Mouse (Mus musculus): Measurements from ENCODE around the gene Oma1. TPM values are rescaled to one million over a fixed set of nuclear protein-coding genes. Genes with fewer than 3 reads are reported as not detected.
A peak's percentile ranks its signal among the peaks of the same experiment; 100 is the strongest.

Oma1 gene
- total and polyA plus RNA-seq, 2 experiments = 14.2 to 16.6 TPM

DNA sequence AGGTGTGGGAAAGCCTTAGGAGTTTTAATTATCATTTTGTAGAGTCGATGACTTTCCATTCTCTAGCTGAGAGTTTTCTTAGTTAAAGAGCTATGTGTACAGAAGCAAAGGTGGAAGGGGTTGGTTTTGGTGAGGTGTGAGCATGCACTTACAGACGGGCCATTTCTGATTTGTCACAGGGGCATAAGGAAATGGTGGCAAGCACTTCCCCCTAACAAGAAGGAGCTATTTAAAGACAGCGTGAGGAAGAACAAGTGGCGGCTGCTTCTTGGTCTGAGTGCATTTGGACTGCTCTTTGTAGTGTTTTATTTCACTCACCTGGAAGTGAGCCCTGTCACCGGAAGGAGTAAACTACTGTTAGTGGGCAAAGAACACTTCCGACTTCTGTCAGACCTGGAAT, 7.8 kb downstream of the Oma1 start:
- Histone ChIP-seq H3K9ac (ENCODE audit: low read depth, low read length) (no peak overlapping the region), H3K4me1 (ENCODE audit: control insufficient read depth, insufficient read depth, low read length) (no peaks in the 10 kb centered on the region), H3K27ac (replicated peaks; ENCODE audit: insufficient read depth, low read depth, low read length) (no peak overlapping the region), H3K79me2 (ENCODE audit: control insufficient read depth, insufficient read depth, low read length) (no peaks in the 10 kb centered on the region; the same call in 1 of the 2 replicates), H3K36me3 (ENCODE audit: control insufficient read depth, insufficient read depth, low read length) (peaks cover 12% of the 10 kb centered on the region), H3K27me3 (ENCODE audit: control insufficient read depth, insufficient read depth, low read length) (no peaks in the 10 kb centered on the region), H3K4me3 (ENCODE audit: insufficient read depth, low read depth, low read length) (no peak overlapping the region)
- TF ChIP-seq POLR2A (IDR thresholded peaks at IDR 0.05; ENCODE audit: extremely low read depth, insufficient read depth, low read length) (no peak), CTCF (IDR thresholded peaks at IDR 0.05; ENCODE audit: low read depth, low read length) (no peak)
- DNase-seq (ENCODE audit: extremely low read depth, low read depth, low spot score) = no peak
- 83% methylated on average over 6 of the region's 6 CpGs for WGBS

DNA sequence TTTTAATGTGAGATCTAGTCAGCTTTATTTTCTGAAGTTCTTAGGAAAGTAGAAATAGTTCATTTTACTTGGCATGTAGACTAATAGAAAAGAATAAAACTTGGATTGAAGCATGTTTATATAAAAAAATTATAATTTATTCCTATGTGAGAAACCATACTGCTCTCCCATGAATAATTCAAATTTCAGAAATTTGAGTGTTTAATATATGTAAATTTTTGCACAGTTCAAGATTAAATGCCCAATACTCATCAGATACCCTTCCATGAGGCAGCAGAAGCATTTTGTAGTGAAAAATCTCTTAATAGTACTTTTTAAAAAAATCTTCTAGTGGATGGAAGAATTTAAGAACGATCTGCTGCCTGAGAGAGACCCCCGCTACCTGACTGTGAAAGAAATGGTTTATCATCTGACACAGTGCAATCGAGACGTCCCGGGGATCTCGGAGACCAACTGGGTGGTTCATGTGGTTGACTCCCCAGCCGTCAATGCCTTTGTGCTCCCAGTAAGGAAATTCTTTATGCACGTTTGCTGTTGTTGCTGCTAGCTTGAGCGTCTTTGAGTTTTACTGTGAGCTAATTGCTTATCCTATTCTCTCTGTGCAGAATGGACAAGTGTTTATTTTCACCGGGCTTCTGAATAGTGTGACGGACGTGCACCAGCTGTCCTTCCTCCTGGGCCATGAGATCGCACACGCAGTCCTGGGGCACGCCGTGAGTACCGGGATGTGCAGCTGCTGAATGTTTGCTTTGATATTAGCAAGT, 11.3 kb downstream of the Oma1 start:
- Histone ChIP-seq H3K4me3 (ENCODE audit: insufficient read depth, low read depth, low read length) (no peak overlapping the region), H3K36me3 (ENCODE audit: control insufficient read depth, insufficient read depth, low read length) (peaks cover 16% of the 10 kb centered on the region), H3K9ac (ENCODE audit: low read depth, low read length) (no peak overlapping the region), H3K4me1 (ENCODE audit: control insufficient read depth, insufficient read depth, low read length) (no peaks in the 10 kb centered on the region), H3K79me2 (ENCODE audit: control insufficient read depth, insufficient read depth, low read length) (no peaks in the 10 kb centered on the region), H3K27ac (replicated peaks; ENCODE audit: insufficient read depth, low read depth, low read length) (no peak overlapping the region), H3K27me3 (ENCODE audit: control insufficient read depth, insufficient read depth, low read length) (no peaks in the 10 kb centered on the region)
- WGBS = 94% methylated on average over 17 of the region's 17 CpGs
- no peak for TF ChIP-seq POLR2A (IDR thresholded peaks at IDR 0.05; ENCODE audit: extremely low read depth, insufficient read depth, low read length)
- TF ChIP-seq CTCF (IDR thresholded peaks at IDR 0.05; ENCODE audit: low read depth, low read length) = no peak
- DNase-seq (ENCODE audit: extremely low read depth, low read depth, low spot score) = no peak

DNA sequence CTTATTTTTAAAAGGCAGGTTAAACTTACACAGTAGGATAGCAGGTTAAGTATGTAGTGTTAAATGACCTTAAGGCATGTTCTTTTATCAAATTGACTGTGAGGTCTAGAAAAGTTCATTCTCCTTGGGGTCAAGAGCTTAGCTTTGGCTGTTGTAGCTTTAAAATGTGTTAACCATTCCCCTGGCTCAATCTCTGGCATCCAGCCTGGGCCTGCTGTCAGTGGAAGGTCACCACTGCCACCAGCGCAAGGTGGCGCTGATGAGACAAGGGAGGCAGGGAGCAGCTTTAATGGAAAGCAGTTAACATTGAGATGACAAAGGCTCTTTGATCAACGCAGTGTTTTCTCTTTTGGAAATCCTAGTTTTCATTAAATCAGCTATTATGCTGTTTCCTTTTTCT, 13.4 kb downstream of the Oma1 start:
- WGBS = 35% methylated on average over 3 of the region's 3 CpGs
- H3K4me1 ChIP-seq (ENCODE audit: control insufficient read depth, insufficient read depth, low read length) = no peaks in the 10 kb centered on the region
- no peak overlapping the region for H3K4me3 ChIP-seq (ENCODE audit: insufficient read depth, low read depth, low read length)
- H3K27me3 ChIP-seq (ENCODE audit: control insufficient read depth, insufficient read depth, low read length) = no peaks in the 10 kb centered on the region
- peak; percentile 98 for TF ChIP-seq CTCF (IDR thresholded peaks at IDR 0.05; ENCODE audit: low read depth, low read length)
- TF ChIP-seq POLR2A (IDR thresholded peaks at IDR 0.05; ENCODE audit: extremely low read depth, insufficient read depth, low read length) = no peak
- H3K36me3 ChIP-seq (ENCODE audit: control insufficient read depth, insufficient read depth, low read length) = peaks cover 25% of the 10 kb centered on the region
- no peaks in the 10 kb centered on the region for H3K79me2 ChIP-seq (ENCODE audit: control insufficient read depth, insufficient read depth, low read length)
- peak; percentile 80 for DNase-seq (ENCODE audit: extremely low read depth, low read depth, low spot score)
- no peak overlapping the region for H3K9ac ChIP-seq (ENCODE audit: low read depth, low read length)
- H3K27ac ChIP-seq (replicated peaks; ENCODE audit: insufficient read depth, low read depth, low read length) = no peak overlapping the region

DNA sequence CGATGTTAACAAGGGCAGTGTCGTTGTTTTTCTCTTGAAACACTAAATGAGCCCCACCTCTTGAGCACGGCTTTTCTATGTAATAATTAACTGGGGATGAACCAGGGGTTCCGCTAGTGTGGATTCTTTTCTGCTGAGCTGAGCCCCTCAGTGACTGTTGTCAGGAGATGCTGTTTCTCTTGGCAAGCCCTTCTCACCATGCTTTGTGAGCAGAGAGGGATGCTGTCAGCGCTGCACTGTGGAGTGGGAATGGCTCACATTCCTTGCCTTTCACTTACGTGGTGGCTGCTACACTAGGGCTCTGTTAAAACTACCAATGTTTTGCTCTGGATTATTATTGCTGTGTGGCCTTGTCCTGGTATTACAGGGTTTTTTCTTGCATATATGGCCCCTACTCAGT, 15.7 kb downstream of the Oma1 start:
- no peaks in the 10 kb centered on the region for H3K4me1 ChIP-seq (ENCODE audit: control insufficient read depth, insufficient read depth, low read length)
- H3K4me3 ChIP-seq (ENCODE audit: insufficient read depth, low read depth, low read length) = no peak overlapping the region
- H3K9ac ChIP-seq (ENCODE audit: low read depth, low read length) = no peak overlapping the region
- no peaks in the 10 kb centered on the region for H3K79me2 ChIP-seq (ENCODE audit: control insufficient read depth, insufficient read depth, low read length)
- no peak for TF ChIP-seq POLR2A (IDR thresholded peaks at IDR 0.05; ENCODE audit: extremely low read depth, insufficient read depth, low read length)
- no peak for TF ChIP-seq CTCF (IDR thresholded peaks at IDR 0.05; ENCODE audit: low read depth, low read length)
- H3K27ac ChIP-seq (replicated peaks; ENCODE audit: insufficient read depth, low read depth, low read length) = no peak overlapping the region
- 74% methylated on average over 6 of the region's 6 CpGs for WGBS
- DNase-seq (ENCODE audit: extremely low read depth, low read depth, low spot score) = no peak
- H3K36me3 ChIP-seq (ENCODE audit: control insufficient read depth, insufficient read depth, low read length) = peaks cover 33% of the 10 kb centered on the region
- no peaks in the 10 kb centered on the region for H3K27me3 ChIP-seq (ENCODE audit: control insufficient read depth, insufficient read depth, low read length)

DNA sequence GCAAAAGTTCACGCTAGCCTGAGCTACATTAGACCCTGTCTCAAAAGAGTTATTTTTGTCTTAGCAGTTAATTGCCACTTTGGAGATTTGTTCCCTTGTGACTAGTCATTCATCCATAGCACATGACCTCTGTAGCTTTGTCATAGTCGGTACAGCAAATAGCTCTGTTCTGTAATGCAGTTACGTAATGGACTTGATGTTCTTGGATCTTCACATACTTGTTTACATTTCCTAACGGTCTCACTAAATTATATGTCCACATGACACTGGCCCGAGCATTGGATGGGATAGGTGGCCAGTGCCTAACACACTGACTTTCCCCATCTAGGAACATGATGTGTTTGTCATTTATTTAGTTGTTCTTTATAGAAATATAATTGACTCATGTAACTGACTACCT, 21.5 kb downstream of the Oma1 start:
- Histone ChIP-seq H3K36me3 (ENCODE audit: control insufficient read depth, insufficient read depth, low read length) (peaks cover 25% of the 10 kb centered on the region), H3K4me3 (ENCODE audit: insufficient read depth, low read depth, low read length) (no peak overlapping the region), H3K27me3 (ENCODE audit: control insufficient read depth, insufficient read depth, low read length) (no peaks in the 10 kb centered on the region), H3K4me1 (ENCODE audit: control insufficient read depth, insufficient read depth, low read length) (no peaks in the 10 kb centered on the region), H3K9ac (ENCODE audit: low read depth, low read length) (no peak overlapping the region), H3K79me2 (ENCODE audit: control insufficient read depth, insufficient read depth, low read length) (no peaks in the 10 kb centered on the region), H3K27ac (replicated peaks; ENCODE audit: insufficient read depth, low read depth, low read length) (no peak overlapping the region)
- TF ChIP-seq POLR2A (IDR thresholded peaks at IDR 0.05; ENCODE audit: extremely low read depth, insufficient read depth, low read length) (no peak), CTCF (IDR thresholded peaks at IDR 0.05; ENCODE audit: low read depth, low read length) (no peak)
- 45% methylated on average over 5 of the region's 5 CpGs for whole genome bisulfite sequencing
- DNase-seq (ENCODE audit: extremely low read depth, low read depth, low spot score) = peak; percentile 46

DNA sequence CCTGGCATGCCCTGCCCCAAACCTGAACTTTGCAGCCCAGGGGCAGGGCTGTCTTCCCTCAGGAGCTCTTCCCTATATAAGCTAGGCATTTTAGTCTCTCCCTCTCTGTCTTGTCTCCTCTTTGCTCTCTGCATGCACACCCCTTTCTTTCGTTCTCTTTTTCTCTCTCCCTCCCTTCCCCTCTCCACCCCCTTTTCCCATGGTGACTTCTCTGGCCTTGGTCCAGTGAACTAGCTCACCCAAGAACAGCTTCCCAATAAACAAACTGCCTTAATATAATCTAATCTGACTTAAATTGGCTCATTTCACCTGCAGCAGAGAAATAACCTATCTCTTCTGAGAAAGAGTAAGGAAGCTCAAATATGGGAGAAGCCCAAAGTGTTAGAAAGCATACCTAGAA, 27.1 kb downstream of the Oma1 start:
- TF ChIP-seq CTCF (IDR thresholded peaks at IDR 0.05; ENCODE audit: low read depth, low read length) = no peak
- TF ChIP-seq POLR2A (IDR thresholded peaks at IDR 0.05; ENCODE audit: extremely low read depth, insufficient read depth, low read length) = no peak

More for the DNA sequence above, 27.1 kb downstream of the Oma1 start:
- Histone ChIP-seq H3K4me1 (ENCODE audit: control insufficient read depth, insufficient read depth, low read length) (peaks cover 2% of the 10 kb centered on the region; the same call in 1 of the 2 replicates), H3K27ac (replicated peaks; ENCODE audit: insufficient read depth, low read depth, low read length) (no peak overlapping the region), H3K79me2 (ENCODE audit: control insufficient read depth, insufficient read depth, low read length) (no peaks in the 10 kb centered on the region), H3K36me3 (ENCODE audit: control insufficient read depth, insufficient read depth, low read length) (peaks cover 3% of the 10 kb centered on the region; the same call in 1 of the 2 replicates), H3K9ac (ENCODE audit: low read depth, low read length) (no peak overlapping the region), H3K4me3 (ENCODE audit: insufficient read depth, low read depth, low read length) (no peak overlapping the region), H3K27me3 (ENCODE audit: control insufficient read depth, insufficient read depth, low read length) (no peaks in the 10 kb centered on the region)
- DNase-seq (ENCODE audit: extremely low read depth, low read depth, low spot score) = no peak
- 70% methylated on average over 1 of the region's 1 CpGs for WGBS
